Mouse (Mus musculus): ENCODE measurements around the gene Map3k11.

Gene Map3k11

DNA sequence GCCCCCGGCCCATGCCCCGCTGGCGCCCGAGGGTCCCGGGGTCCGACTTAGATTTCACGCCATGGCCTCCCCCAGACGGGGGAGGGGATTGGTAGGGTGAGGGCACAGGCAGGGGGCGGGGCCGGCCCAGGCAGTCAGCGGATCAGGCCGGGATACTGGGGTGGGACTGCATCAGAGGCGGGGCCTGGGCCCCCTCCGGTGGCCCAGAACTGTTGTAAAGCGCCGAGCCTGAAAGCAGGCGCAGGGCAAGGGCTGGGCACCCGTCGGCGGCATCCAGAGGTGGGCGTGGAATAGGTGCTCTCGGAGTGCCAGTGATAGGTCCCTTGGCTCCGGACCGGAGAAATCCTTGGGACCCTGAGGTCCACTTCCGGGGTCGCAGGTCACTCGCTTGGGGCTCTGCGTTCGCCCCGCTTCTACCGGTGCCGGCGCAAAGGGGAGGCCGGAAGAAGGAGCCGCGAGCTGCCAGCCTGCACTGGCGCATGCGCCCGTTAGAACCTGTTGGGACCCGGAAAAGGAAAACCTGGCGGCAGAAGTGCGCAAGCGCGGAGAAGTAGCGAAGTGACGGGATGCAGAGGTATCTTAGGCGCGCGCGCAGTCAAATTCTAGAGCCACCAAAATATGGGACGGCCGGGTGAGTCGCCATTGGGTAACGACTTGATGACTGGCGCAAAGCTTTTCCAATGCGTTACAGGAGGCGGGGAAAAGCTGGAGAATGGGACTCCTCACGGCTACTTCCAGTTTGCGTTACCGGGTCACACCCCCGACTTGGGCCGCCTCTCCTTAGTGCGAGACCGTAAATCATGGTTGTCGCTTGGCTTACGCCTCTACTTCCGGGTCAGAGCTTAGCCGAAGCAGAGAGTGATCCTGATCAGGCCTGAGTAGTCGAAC lies at the start of gene Map3k11, which contains the start of gene Pcnx3:
Gene Map3k11 (plus strand): TSS at position 543 of the 888 bp plus-strand sequence.
Gene Pcnx3 (minus strand): TSS at position 709 of the 888 bp plus-strand sequence.
- DNase-seq: peak; percentile 97

DNA sequence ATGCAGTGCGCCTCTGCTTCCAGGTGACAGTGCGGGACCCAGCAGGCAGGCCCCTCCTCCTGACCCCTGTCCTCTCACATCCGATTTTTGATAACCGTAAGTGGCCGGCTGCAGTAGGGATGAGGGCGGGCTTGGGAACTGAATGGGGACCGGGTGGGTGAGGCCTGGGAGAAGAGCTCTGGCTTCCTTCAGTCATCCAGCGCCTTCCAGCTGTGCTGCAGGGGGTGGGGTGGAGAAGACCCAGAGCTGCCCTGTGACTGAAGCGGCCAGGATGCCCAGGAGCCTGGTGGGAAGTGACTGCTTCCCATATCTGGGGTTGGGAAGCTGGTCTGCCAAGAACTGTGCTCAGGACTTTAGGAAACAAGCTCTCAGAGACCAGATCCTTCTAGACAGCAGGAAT lies 48.2 kb upstream of the Map3k11 start:
- no peak for DNase-seq

DNA sequence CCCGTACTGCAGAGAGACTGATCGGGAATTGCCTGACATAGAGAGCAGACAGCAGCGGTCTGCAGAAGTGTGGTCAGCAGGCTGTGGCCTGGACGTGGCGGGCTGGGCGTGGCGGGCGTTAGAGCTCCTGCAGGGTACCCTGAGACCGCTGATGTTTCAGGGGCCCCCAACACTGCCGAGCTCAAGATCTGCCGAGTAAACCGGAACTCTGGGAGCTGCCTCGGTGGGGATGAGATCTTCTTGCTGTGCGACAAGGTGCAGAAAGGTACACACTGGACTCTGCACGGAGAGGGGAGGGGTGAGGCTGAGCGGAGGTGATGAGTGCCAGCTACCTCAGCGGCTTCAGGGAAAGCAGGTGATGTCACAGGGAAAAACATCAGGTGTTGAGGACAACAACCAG lies 47.5 kb upstream of the Map3k11 start:
- DNase-seq: no peak

DNA sequence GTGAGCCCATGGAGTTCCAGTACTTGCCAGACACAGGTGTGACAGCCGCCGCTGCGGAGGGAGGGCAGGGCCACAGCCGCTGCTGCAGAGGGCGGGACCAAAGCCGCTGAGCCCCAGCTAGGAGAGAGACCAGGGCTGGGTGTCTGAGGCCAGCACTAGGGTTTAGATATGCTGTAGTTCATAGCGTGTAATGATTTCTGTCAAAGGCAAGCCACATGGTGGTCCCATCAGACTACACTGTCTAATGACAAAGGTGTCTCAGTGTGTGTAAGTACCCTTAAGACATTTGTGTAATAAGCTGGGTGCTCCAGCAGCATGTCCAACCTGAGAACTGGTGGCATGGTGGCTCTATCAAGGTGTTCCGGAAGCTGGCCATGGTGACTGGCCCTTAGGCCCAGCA lies 46.9 kb upstream of the Map3k11 start:
- DNase-seq: no peak

DNA sequence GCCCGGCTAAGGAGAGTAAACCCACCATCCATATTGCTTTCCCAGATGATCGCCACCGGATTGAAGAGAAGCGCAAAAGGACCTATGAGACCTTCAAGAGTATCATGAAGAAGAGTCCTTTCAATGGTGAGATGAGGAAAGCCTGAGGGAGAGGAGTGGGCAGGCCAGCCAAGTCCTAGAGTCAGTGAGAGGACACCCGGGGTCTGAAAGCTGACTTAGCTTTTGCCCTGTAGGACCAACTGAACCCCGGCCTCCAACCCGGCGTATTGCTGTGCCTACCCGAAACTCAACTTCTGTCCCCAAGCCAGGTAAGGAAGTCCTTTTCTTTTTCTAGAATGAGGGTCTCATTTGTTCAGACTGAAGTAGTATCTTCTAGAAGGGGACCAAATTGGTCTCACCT lies 43.3 kb upstream of the Map3k11 start:
- no peak for DNase-seq

DNA sequence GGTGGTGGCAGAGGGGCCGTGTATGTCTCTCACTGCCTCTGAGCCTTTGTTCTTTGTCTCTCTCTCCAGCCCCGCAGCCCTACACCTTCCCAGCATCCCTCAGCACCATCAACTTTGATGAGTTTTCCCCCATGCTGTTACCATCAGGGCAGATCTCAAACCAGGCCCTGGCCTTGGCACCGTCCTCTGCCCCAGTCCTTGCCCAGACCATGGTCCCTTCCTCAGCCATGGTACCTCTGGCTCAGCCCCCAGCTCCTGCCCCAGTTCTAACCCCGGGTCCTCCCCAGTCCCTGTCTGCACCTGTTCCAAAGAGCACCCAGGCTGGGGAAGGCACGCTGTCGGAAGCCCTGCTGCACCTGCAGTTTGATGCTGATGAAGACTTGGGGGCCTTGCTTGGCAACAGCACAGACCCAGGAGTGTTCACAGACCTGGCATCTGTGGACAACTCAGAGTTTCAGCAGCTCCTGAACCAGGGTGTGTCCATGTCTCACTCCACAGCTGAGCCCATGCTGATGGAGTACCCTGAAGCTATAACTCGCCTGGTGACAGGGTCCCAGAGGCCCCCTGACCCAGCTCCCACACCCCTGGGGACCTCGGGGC lies 41.7 kb upstream of the Map3k11 start:
- DNase-seq: no peak

DNA sequence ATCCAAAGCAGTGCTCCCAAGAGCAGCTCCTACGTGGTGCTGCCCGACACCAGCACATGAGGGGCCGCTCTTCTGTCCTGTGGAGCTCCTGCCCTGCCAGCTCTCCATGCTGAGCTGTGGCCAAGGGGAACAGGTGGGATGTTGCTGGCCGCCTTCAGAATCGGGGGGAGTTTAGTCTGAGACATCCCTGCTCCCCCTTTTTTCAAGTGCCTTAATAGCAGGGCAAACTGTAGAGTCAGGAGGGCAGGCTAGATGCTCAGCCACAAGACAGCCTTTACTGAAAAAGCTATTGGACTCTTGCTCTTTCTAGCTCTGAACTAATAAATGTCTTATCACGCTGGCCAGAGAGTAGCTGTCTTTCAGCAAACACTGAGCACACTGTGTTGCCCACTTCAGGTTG lies 40.8 kb upstream of the Map3k11 start:
- no peak for DNase-seq

DNA sequence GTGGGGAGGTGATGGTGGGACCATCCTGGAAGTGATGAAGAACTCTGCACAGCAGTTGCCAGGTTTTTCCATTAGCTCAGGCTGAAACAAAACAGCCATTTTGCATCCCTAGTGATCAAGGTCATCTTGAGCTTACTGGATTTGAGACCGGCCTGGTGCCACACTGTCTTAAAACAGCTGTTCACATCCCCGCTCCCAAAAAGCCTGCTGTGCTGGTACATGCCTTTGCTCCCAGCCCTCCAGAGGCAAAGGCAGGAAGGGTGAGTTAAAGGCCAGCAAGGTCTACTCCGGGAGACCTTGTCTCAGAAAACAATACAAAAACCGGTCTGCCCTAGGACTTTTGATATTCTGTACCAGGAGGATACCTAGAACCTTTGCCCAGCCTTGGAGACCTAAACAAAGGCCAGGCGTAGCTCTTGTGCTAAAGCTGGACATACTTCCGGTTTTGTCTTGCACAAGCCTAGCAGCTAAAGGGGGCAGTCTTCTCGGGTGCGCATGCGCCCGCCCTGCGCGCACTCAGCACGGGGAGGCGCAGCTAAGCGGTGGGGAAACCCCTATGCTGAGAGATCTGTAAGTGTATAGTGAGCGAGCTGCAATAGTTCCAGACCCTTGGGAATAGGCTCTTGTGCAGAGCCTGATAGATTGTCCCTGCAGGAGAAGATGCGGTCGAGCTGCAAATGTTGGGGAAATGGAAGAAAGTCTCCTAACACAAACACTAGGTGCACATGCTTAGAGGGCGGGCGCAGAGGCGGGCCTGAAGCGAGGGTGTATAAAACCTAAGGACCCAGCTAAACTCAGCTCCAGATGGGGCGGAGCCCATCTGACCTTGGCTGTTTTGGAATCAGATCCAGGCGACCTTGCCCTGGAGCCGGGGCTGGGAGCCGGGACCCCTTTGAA lies 39.9 kb upstream of the Map3k11 start:
- DNase-seq: peak; percentile 90

DNA sequence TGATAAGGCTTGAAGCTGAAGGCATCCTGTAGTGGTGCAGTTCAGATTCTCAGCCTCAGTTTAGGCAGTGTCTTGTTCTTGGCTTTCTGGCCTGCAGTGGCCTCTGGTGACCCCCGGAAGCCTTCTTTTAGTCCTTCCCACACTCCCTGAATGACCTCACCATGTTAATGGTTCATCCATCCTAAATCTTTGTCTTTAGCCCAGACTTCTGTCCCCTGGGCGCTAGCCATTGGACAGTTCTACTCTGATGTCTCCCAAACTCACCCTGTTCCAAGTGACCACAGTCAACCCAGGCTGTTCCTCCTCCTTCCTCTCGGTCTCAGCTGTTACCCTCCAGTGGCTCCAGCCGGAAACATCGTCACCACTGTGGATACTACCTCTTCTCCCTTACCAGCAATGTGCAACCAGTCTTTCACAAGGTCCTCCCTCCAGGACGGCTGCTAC lies 39.2 kb upstream of the Map3k11 start:
- DNase-seq: no peak

DNA sequence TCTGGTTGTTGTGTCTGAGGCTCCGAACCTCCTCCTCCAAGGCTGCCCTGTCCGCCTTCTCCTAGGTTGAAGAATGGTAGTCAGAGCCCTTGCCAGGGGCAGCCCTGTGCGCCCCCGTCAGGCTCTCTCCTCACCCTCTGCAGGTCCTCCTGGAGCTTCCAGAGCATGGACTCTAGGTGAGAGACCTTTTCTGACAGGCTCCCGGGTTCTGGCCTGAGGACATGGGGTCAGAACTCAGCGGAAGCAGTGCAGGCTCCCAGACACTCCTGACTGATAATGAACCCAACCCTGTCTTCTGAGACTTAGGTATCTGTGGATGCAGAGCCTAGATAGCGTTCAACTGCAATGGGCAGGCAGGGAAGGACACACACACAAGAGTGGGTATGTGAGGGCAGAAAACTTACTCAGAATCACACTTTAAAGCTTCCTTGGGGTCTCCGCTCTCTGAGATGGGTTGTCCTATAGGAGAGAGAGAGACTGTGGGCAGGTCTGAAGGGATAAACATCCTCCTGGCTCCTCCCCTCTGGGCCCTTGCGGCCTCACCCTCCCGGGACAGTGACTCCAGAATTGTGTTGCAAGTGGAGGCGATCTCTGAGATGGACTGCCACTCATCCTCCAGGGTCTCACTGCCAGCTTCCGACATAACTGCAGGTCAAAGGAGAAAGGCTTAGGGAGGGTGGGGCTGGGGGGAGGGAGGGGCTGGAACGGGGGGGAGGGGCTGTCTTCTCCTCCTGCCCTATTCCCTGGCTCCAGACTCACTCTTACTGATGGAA lies 36.9 kb upstream of the Map3k11 start:
- DNase-seq: no peak

DNA sequence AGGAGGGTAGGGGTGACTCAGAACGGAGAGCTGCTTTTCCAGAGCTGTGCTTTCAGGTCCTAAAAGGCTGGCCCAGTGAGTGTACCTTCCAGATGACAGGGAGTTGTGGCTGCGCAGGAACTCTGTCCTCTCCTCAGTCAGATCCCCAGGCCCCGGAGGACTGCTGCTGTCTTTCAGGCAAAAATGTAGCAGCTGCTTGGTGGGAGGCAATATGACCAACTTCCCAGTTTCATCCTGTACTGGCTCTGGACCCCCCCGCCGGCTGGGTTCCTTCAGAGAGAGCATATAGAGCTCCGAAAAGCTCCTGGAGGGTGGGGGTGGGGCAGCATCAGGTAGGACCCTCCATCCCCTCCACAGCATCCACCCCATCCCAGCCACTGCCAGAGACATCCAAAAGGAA lies 36.0 kb upstream of the Map3k11 start:
- no peak for DNase-seq

DNA sequence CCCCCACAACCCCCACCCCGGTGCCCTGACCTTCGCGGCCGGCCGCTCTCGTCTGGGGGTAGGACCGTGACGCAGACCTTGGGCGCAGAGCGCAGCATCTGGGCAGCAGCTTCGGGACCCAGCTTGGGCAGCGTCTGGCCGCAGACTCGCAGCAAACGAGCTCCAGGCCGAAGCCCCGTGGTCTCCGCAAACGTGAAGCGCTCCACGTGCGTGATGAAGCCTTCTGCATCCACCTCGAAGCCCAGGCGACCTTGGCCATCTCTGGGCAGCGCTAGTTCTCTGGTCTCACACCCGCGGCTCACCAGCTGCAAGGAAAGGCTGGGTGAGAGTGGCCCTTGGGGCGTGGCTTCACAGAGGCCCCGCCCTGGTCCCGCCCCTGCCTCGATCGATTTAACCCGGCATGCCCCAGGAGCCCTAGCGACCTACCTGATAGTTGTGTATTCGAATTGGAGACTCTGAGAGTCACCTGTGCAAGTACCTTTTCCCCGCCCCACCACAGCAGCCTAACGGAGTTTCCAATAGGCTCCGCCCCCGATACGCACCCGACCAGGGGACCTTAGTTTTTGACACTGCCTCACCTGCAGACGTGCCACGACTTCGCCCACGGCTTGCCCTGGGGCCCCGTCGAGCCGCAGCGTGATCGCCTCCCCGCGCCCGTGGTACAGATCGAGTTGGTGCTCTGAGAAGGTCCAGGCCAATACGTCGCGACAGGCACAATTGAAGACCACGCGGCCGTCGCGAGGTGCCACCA lies 34.4 kb upstream of the Map3k11 start:
- peak; percentile 81 for DNase-seq

DNA sequence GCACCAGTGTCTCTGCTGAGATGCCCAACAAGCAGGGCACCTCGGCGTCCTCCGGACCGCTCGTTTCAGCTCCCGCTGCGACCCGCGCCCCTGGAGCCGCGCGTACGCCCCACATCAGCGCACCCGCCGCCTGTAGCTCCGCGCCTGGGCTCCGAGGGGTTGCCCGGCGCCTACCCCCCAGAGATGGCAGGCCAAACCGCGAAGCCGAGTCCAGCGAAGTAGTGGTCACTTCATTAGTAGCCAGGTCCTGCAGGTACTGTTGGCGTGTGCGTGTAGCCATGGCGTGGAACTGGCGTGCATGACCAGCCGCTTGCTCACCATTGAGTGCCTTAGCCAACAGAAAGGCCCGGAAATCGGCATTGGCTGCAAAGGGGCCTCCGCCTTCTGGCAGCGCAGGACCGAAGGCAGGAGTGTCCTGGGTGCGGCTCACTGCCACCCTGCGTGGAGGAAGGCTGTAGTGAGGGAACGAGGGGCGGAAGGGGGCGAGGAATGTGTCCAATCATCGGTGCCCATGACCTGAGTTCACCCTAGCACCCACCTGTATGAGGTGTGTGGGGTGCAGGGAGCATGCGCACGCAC lies 33.7 kb upstream of the Map3k11 start:
- DNase-seq: peak; percentile 34

DNA sequence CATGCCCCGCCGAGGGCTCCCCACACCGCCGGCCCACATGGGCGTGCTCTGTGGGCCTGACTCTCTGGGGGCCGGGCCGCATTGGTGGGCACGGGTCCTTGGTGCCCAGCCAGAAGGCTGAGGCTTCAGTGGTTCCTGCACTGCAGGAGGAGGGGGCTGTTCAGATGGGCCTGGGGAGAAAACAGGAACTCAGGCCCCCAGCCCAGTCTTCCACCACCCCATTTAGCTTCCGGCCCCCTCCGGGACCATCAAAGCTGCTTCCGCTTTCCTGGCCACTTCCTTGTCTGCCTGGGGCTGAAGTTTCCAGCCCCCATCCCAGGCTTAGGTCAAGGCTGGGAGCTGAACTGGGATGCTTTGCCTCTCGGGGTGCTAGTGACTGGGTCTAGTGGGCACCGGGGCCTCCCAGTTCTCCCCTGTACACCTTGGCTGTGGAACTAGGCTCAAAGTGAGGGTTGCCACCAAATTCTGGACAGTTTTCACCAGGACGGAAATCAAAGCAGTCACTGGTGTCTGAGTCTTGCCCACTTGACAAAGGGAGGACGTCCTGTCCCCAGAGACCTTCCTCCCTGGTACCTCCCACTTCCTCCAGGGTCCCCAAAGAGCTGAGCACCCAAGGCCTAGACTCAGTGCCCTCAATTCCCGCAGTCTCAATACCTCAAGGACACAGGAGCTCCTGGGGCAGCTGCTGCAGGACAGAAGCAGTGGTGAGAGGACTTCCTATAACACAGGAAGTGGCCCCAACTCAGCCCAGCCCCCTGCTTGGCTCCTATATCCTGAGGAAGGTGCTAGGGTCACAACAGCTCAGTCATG lies 27.4 kb upstream of the Map3k11 start:
- DNase-seq: no peak

DNA sequence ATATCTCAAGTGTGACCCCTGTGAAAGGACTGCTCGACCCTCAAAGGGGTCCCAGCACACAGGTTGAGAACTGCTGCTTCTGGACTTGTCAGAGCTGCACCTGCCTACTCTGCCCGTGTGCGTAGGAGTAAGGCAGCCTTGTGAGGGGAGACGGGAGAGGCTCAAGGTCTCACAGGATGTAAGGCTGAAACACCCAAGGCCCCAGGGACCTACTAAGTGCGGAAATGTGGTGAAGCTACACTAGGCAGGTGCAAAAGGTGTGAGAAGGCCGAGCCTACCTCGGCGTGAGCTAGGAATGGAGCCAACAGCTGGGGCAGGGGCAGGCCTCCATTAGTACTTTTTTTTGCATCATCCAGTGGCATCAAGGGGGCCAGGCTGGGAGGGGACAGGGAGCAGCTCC lies 26.2 kb upstream of the Map3k11 start:
- no peak for DNase-seq

DNA sequence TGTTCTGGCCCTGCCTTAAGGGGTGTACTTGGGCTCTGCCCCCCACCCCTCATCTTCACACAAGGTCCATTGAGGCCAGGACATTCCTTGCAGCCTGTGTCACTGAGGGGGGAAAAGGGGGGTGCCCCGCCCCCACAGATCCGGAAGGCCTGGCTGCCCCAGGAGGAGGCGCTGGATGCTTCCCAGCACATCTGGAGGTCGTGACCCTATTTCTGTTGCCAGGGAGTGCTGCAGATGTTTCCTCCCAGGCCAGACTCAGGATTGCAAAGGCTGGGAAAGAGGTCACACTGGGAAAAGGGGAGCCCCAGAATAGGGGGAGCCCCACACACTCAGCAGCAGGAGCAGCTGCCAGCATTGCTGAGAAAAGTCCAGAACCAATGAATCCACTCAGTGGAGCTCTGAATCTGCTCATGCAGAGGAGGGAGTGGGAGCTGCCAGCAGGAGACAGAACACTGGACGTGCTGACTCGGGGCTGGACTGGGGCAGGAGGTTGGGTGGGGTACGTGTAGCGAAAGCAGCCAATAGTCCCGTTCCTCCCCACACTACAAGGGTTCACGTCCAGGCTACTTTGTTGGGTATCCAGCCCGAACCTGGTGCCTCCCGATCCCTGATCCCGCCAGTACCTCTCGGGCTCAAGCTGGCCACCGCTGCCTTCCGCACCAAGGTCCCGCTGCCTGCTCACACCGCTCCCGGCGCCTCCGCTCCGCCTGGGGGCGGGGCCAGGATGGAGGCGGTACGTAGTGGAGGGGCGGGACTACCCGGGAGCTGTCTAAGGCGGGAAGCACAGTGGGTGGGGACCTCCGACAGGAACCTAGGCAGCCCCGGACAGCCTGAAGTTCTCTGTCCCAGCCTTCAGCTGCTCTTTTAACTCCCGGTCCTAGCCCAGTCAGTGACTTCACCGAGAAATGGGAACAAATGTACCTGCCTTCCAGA lies 25.3 kb upstream of the Map3k11 start, which contains the start of gene Sipa1:
Gene Sipa1 (minus strand): TSS at position 727 of the 933 bp plus-strand sequence.
- peak; percentile 94 for DNase-seq

DNA sequence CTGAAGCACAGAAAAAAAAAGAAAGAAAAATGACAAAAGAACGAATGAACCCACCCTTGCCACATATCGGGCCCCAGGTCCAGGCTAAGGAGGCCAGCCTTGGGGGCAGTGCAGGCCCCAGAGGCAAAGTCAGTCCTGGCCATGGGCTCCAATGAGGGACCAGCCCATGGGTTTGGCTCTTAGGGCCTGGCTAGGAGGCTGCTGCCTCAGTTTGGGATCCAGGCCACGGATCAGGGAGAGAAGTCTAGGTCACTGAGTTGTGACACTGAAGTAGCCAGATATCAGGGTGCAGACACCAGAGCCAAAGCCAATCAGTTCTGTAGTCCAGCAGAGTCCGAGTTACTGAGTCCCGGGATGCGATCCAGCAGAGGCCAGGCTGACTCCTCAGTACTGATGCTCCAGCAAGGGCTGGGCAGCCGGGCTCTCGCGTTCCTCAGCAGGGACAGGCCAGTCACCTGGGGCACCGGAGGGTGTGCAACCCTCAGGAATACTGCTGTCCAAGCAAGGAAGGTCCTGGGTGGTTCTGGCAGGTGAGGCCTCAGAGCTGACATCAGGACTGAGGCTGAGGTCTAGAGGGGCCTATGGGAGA lies 23.8 kb upstream of the Map3k11 start:
- no peak for DNase-seq

DNA sequence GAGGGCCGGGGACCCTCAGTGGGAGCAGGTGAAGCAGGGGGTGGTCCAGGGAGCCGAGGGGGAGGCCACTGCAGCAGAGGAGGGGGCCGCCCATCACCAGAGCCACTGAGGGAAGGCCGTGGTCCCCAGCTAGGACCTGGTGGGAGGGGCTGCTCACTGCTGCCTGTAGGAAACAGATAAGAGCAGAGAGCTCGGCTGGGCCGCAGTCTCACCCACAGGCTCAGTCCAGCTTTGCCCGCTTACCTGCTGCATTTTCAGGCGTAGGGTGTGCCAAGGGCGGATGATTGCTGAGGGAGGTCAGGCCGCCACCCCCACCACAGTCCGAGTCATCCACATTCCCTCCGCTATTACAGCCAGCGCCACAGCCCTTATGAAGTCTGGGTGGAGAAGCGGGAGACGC lies 23.1 kb upstream of the Map3k11 start:
- DNase-seq: no peak

DNA sequence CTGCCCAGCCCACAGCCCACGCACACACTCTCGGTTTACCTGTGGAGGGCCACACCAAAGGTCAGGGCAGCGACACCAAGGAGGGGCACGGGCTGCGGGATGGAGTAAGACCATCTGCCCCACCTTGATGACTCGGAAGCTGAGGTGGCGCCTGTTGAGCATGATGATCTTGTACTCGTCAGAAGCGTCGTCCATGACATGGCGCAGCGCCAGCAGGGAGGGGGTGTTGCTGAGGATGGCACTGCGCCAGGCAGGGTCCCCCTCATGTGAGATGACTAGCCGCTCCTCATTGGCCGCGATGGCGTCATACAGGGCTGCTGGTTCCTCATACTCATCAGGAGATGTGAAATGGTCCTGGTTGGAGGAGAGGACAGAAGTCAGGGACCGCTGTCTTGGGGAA lies 22.2 kb upstream of the Map3k11 start:
- DNase-seq: no peak
